Mouse (Mus musculus) heart, embryonic 14.5 days (tissue): ENCODE measurements around the gene Smad6. TPM values are rescaled to one million over a fixed set of nuclear protein-coding genes. Genes with fewer than 3 reads are reported as not detected.

Experiments used
- ATAC-seq: fragments of 200-750 bp; cut with Nextera tagmentation; 2 replicates; pipeline ENCODE4 v1.8.0; 2017; ENCODE audit warnings: low read depth, moderate TSS enrichment; ENCODE audit not compliant: insufficient number of reproducible peaks, insufficient read depth, low FRiP score
- H3K27ac ChIP-seq, 2 experiments: fragments of 200-500 bp in 1 of 2; fragments of 300-500 bp in 1 of 2; sonication (generic) in 1 of 2; replicated peaks in 1 of 2; 2 replicates each; pipeline ENCODE4 v1.5.1; 2012 to 2014; ENCODE audit warnings: low read depth in 2 of 2, low read length in 2 of 2, control low read depth in 1 of 2, mild to moderate bottlenecking in 1 of 2, mixed read lengths in 1 of 2; ENCODE audit not compliant: control insufficient read depth in 1 of 2, insufficient read depth in 1 of 2
- H3K27me3 ChIP-seq: fragments of 300-500 bp; sonication (generic); 2 replicates; pipeline ENCODE4 v1.6.1; 2014; ENCODE audit warnings: mild to moderate bottlenecking, low read length, control low read depth; ENCODE audit not compliant: control insufficient read depth, insufficient read depth
- H3K36me3 ChIP-seq: fragments of 300-500 bp; sonication (generic); 2 replicates; pipeline ENCODE4 v1.6.1; 2014; ENCODE audit warnings: mild to moderate bottlenecking, control low read depth, low read length, mixed read lengths; ENCODE audit not compliant: control insufficient read depth, insufficient read depth
- H3K4me1 ChIP-seq, 2 experiments: fragments of 200-500 bp in 1 of 2; fragments of 300-500 bp in 1 of 2; sonication (generic) in 1 of 2; 2 replicates each; pipeline ENCODE4 v1.6.1; 2012 to 2014; ENCODE audit warnings: low read length in 2 of 2, control low read depth in 1 of 2, mixed read lengths in 1 of 2; ENCODE audit not compliant: control insufficient read depth in 2 of 2, insufficient read depth in 2 of 2
- H3K4me2 ChIP-seq: fragments of 300-500 bp; sonication (generic); 2 replicates; pipeline ENCODE4 v1.6.1; 2014; ENCODE audit warnings: mild to moderate bottlenecking, low read length
- H3K4me3 ChIP-seq, 2 experiments: fragments of 200-500 bp in 1 of 2; fragments of 300-500 bp in 1 of 2; sonication (generic) in 1 of 2; 2 replicates each; pipeline ENCODE4 v1.5.1; 2012 to 2014; ENCODE audit warnings: low read length in 2 of 2, mild to moderate bottlenecking in 2 of 2, control low read depth in 1 of 2, low read depth in 1 of 2, moderate library complexity in 1 of 2; ENCODE audit not compliant: control insufficient read depth in 1 of 2, insufficient read depth in 1 of 2
- H3K9ac ChIP-seq: fragments of 300-500 bp; sonication (generic); 2 replicates; pipeline ENCODE4 v1.6.1; 2014; ENCODE audit warnings: mild to moderate bottlenecking, low read length
- H3K9me3 ChIP-seq: fragments of 300-500 bp; sonication (generic); 2 replicates; pipeline ENCODE4 v1.6.1; 2016; ENCODE audit warnings: low read length, control low read depth; ENCODE audit not compliant: control insufficient read depth
- WGBS: fragments of 180-500 bp; shearing (Covaris S2); extraction: QIAGEN DNeasy Blood & Tissue Kit; methylation state at CpG from one replicate; pipeline ENCODE4 v1.1.7; 2014; 5-methylcytosine and 5-hydroxymethylcytosine counted together
- polyA plus RNA-seq: library from polyadenylated mRNA; unstranded; fragments of >200 nt; fragmentation: Nextera tagmentation; extraction: Ambion mirVana; gene quantifications from 2 replicates; pipeline ENCODE4 v1.2.1, GENCODE M21; 2014

Gene Smad6
- polyA plus RNA-seq, 1 experiment from 2014 or later, result 30.8 TPM

GRCm38 (mm10) chr9:63942608-63942982, 79.3 kb downstream of the Smad6 start:
- 0 out of 2 replicates have a peak, but pooled peaks have one; percentile 9 for ATAC-seq
- H3K4me1 ChIP-seq, result peaks cover 21 to 32% of the 10 kb centered on the region in 2 experiments

GRCm38 (mm10) chr9:63941747-63942607, 79.9 kb downstream of the Smad6 start:
- H3K27ac ChIP-seq, result peak overlapping the region; percentile 66 to 93
- no peak overlapping the region for H3K4me3 ChIP-seq
- no peaks in the 10 kb centered on the region for H3K9me3 ChIP-seq
- no peak overlapping the region for H3K4me2 ChIP-seq
- no peaks in the 10 kb centered on the region for H3K27me3 ChIP-seq
- WGBS, result 25% methylated on average over 12 of the region's 12 CpGs
- peak overlapping the region; percentile 59 for H3K9ac ChIP-seq
- H3K36me3 ChIP-seq, result no peaks in the 10 kb centered on the region
- peak; percentile 82 for ATAC-seq
- peaks cover 27 to 36% of the 10 kb centered on the region in 2 experiments for H3K4me1 ChIP-seq

More at GRCm38 (mm10) chr9:63942608-63942982, 79.3 kb downstream of the Smad6 start:
- no peaks in the 10 kb centered on the region for H3K9me3 ChIP-seq
- H3K36me3 ChIP-seq, result no peaks in the 10 kb centered on the region
- H3K27ac ChIP-seq, result peak overlapping the region; percentile 66 to 93
- H3K4me2 ChIP-seq, result no peak overlapping the region
- 19% methylated on average over 2 of the region's 2 CpGs for WGBS
- H3K27me3 ChIP-seq, result no peaks in the 10 kb centered on the region
- H3K4me3 ChIP-seq, result no peak overlapping the region
- no peak overlapping the region for H3K9ac ChIP-seq

- H3K4me1 ChIP-seq, result peaks cover 34 to 54% of the 10 kb centered on the region in 2 experiments
- H3K4me3 ChIP-seq, result no peak overlapping the region
- 66% methylated on average over 5 of the region's 5 CpGs for WGBS
- no peak overlapping the region for H3K9ac ChIP-seq
- no peak overlapping the region; a peak in 1 of 4 replicates for H3K27ac ChIP-seq
- H3K4me2 ChIP-seq, result no peak overlapping the region
- no peak for ATAC-seq
- no peaks in the 10 kb centered on the region for H3K27me3 ChIP-seq
- H3K36me3 ChIP-seq, result no peaks in the 10 kb centered on the region
- H3K9me3 ChIP-seq, result no peaks in the 10 kb centered on the region
Observed at GRCm38 (mm10) chr9:63936256-63936655, 85.6 kb downstream of the Smad6 start.

- Histone ChIP-seq H3K4me3 (no peak overlapping the region), H3K9ac (no peak overlapping the region), H3K27ac (peak overlapping the region; percentile 2 to 25; a peak in 2 of 4 replicates), H3K27me3 (no peaks in the 10 kb centered on the region), H3K36me3 (no peaks in the 10 kb centered on the region), H3K9me3 (no peaks in the 10 kb centered on the region), H3K4me2 (no peak overlapping the region), H3K4me1 (peaks cover 41 to 64% of the 10 kb centered on the region in 2 experiments)
- ATAC-seq, result no peak
- WGBS, result 23% methylated on average over 5 of the region's 5 CpGs
Observed at GRCm38 (mm10) chr9:63933068-63933467, 88.8 kb downstream of the Smad6 start.

DNA sequence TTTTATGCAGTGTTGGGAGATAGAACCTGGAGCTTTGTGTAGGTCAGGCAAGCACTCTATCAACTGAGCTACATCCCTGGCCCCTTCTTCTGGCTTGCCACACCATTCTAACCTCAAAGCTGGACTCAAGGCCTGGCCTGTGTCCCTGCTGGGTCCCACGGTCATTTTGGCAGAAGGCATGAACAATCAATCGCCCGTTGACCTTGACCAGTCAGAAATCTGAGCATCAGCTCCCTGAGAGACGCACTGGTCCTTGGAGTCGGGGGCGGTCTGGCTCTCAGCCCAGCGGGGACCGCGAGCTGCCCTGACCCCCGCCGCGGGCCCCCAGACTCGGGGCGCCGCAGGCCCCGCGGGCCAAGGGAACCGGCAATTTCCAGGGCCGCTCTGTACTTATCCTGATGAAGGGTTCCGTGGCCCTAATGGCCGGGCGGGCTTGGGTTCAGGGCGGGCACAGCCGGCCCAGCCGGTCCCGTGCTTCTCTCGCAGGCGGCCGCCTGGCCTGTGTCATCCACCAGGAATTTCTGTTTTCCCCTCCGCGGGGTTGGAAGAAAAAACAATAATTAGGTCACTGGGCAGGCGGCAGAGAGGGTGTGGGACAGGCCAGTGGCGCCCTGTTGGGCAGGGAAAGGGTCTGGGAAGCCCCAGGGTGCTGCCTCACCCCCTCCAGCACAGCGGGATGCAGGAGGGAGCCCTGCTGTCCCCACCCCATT, 94.4 kb downstream of the Smad6 start:
- Histone ChIP-seq H3K27ac (peak overlapping the region; percentile 95 to 96), H3K27me3 (no peaks in the 10 kb centered on the region), H3K9ac (peak overlapping the region; percentile 77), H3K9me3 (no peaks in the 10 kb centered on the region), H3K4me2 (peak overlapping the region; percentile 77), H3K4me3 (peak overlapping the region; percentile 20 to 27), H3K4me1 (peaks cover 51 to 70% of the 10 kb centered on the region in 2 experiments), H3K36me3 (no peaks in the 10 kb centered on the region)
- under 1% methylated on average over 34 of the region's 34 CpGs for WGBS
- ATAC-seq, result peak; percentile 59

- Histone ChIP-seq H3K27ac (peak overlapping the region in 1 of 2 experiments; percentile 96; a peak in 2 of 4 replicates), H3K4me1 (peaks cover 47 to 68% of the 10 kb centered on the region in 2 experiments), H3K27me3 (no peaks in the 10 kb centered on the region), H3K36me3 (no peaks in the 10 kb centered on the region), H3K9ac (no peak overlapping the region; the same call in 1 of the 2 replicates), H3K4me2 (no peak overlapping the region), H3K9me3 (no peaks in the 10 kb centered on the region), H3K4me3 (no peak overlapping the region)
- ATAC-seq, result no peak
- WGBS, result 80% methylated on average over 7 of the region's 7 CpGs
Observed at GRCm38 (mm10) chr9:63926377-63926776, 95.5 kb downstream of the Smad6 start.

GRCm38 (mm10) chr9:63923190-63923717, 98.6 kb downstream of the Smad6 start:
- Histone ChIP-seq H3K4me1 (peaks cover 63 to 84% of the 10 kb centered on the region in 2 experiments), H3K4me3 (no peak overlapping the region), H3K9ac (no peak overlapping the region; the same call in 1 of the 2 replicates), H3K36me3 (no peaks in the 10 kb centered on the region), H3K27me3 (no peaks in the 10 kb centered on the region), H3K4me2 (no peak overlapping the region), H3K27ac (peak overlapping the region in 1 of 2 experiments; percentile 48; a peak in 2 of 4 replicates), H3K9me3 (no peaks in the 10 kb centered on the region)
- WGBS, result 47% methylated on average over 9 of the region's 9 CpGs
- no peak for ATAC-seq
